Mouse (Mus musculus) limb, embryonic 11.5 days (tissue): ENCODE results near the gene Crct1. TPM values are rescaled to one million over a fixed set of nuclear protein-coding genes. Genes with fewer than 3 reads are reported as not detected.

Source experiments
- polyA plus RNA-seq: library from polyadenylated mRNA; unstranded; fragments of >200 nt; fragmentation: Nextera tagmentation; extraction: Ambion mirVana; gene quantifications from 2 replicates; pipeline ENCODE4 v1.2.1, GENCODE M21; 2014

The Crct1 gene
- polyA plus RNA-seq, 1 experiment from 2014 or later, result not detected

Other genes starting within 250 kb of the Crct1 start
- not detected in 2 replicates for gene Lce1i, start 236.8 kb downstream of the Crct1 start, polyA plus RNA-seq
- gene Lce1j, start 225.2 kb downstream of the Crct1 start, polyA plus RNA-seq, result not detected in 2 replicates
- not detected in 2 replicates for gene Lce1k, start 207.8 kb downstream of the Crct1 start, polyA plus RNA-seq
- not detected in 2 replicates for gene Kprp, start 188.4 kb downstream of the Crct1 start, polyA plus RNA-seq
- not detected in 2 replicates for gene Lce1l, start 164.4 kb downstream of the Crct1 start, polyA plus RNA-seq
- not detected in 2 replicates for gene 2310050C09Rik, start 145.5 kb downstream of the Crct1 start, polyA plus RNA-seq
- gene Lce3a, start 89.5 kb downstream of the Crct1 start, polyA plus RNA-seq, result not detected in 2 replicates
- not detected in 2 replicates for gene Lce3b, start 82.7 kb downstream of the Crct1 start, polyA plus RNA-seq
- not detected in 2 replicates for gene Lce3c, start 71.2 kb downstream of the Crct1 start, polyA plus RNA-seq
- not detected in 2 replicates for gene Lce3d, start 58.3 kb downstream of the Crct1 start, polyA plus RNA-seq
- not detected in 2 replicates for gene Lce3e, start 48.6 kb downstream of the Crct1 start, polyA plus RNA-seq
- not detected in 2 replicates for gene Lce3f, start 23.5 kb downstream of the Crct1 start, polyA plus RNA-seq
- not detected in 2 replicates for gene Lce1m, start 3.4 kb upstream of the Crct1 start, polyA plus RNA-seq
- not detected in 2 replicates for gene Gm4858, start 53.1 kb upstream of the Crct1 start, polyA plus RNA-seq
- gene Crnn, start 129.1 kb upstream of the Crct1 start, polyA plus RNA-seq, result not detected in 2 replicates
- not detected in 2 replicates for gene Flg2, start 181.6 kb upstream of the Crct1 start, polyA plus RNA-seq